Mouse (Mus musculus) stomach, postnatal 0 days (tissue): ENCODE measurements around the gene Gper1.

Source experiments
- CTCF ChIP-seq: IDR thresholded peaks from 2 replicates; pipeline ENCODE4 v1.5.1; 2016; ENCODE audit warnings: antibody characterized with exemption, low read depth, mild to moderate bottlenecking, moderate library complexity
- EP300 ChIP-seq: optimal IDR thresholded peaks from 2 replicates; pipeline ENCODE3; 2016; ENCODE audit warnings: antibody characterized with exemption

DNA sequence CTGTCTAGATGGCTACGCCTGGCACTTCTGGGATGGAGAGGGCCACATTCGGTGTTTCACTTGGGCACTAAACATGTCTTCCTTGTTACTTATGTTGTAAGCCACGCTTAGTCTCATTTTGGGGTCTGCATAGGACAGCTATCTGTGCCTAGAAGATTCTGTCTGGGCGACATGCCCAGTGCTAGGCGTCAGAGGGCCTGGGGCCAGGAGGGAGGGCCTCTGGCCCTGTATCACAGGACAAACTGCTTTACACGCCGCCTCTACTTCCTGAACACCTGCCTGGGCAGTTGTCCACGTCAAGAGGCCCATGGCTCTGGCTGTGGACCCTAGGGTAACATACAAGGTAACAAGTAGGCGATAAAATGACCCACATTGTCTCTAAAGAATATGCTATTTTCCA is 5.0 kb downstream of the Gper1 start:
- TF ChIP-seq EP300, result no peak
- TF ChIP-seq CTCF, result no peak
